Mouse (Mus musculus): ENCODE data around the gene Dusp7. TPM values are rescaled to one million over a fixed set of nuclear protein-coding genes. Genes with fewer than 3 reads are reported as not detected.
A peak's percentile ranks its signal among the peaks of the same experiment; 100 is the strongest.

Dusp7 gene
- total and polyA plus RNA-seq, 3 experiments = 8.6 to 49.3 (median 27.3) TPM

DNA sequence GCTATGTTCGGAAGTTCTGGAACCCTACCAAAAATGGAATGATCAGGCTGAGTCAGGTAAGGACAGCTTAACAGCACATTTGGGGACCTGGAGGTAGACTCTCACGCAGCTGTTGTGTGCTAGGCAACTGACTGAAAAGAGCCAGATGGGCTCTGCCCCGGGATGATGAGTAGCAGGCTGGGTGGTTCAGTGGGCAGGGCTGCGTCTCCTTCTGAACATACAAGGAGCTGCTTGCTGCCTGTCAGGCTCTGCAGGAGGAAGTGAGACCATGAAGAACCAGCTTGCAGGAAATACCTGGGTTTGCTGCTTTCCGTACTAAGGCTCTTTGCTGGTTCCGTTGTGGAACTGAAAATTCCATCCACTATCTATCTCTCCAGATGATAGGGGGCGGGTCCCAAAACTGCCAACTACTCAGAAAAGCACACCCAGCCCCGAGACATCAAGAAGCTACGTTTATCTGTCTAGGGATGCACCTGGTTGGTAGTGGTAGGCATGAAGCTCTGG is 42.7 kb downstream of the Dusp7 start:
- no peak for TF ChIP-seq GATA1 (IDR thresholded peaks at IDR 0.05; ENCODE audit: borderline replicate concordance, low read length)
- TF ChIP-seq GATA2 (IDR thresholded peaks at IDR 0.05; ENCODE audit: borderline replicate concordance, low read depth, low read length) = no peak
- TF ChIP-seq POLR2AphosphoS5 (IDR thresholded peaks at IDR 0.05; ENCODE audit: insufficient replicate concordance, low read depth, low read length) = no peak
- no peak for TF ChIP-seq CTCF (IDR thresholded peaks at IDR 0.05; ENCODE audit: low read depth, low read length)
- TF ChIP-seq TAL1 (conservative IDR thresholded peaks at IDR 0.05; ENCODE audit: low read depth, low read length) = no peak
- Histone ChIP-seq H3K36me3 (replicated peaks) (no peaks in the 10 kb centered on the region), H3K4me1 (ENCODE audit: insufficient read depth, low read depth, low read length) (peaks cover 35% of the 10 kb centered on the region), H3K9me3 (replicated peaks) (peaks cover 4% of the 10 kb centered on the region; the same call in 1 of the 2 replicates), H3K27me3 (ENCODE audit: insufficient read depth, low read length) (peaks cover 37% of the 10 kb centered on the region), H3K4me3 (ENCODE audit: low read depth, low read length) (no peak overlapping the region)
- ATAC-seq (ENCODE audit: extremely low read depth, insufficient number of reproducible peaks, low FRiP score, poor library complexity, severe bottlenecking) (no peak), DNase-seq (ENCODE audit: low spot score) (no peak)

DNA sequence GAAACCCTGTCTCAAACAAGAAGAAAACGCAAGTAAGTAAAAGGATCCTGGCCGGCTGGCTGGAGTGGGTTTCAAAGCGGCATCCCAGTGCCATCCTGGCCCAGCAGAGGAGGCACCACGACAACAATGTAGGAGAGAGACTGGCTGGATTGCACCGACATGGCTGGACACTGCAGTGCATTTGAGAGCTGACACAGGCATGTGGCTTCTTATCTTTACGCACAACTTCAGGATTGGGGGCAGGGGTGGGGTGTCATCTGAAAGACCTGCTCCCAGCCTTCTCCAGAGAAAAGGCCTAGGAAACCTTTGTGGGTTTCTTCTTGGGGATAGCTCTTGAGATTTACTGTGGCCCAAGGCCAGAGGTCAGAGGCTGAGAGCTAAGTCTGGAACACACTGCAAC is 43.3 kb downstream of the Dusp7 start:
- H3K36me3 ChIP-seq (replicated peaks) = no peaks in the 10 kb centered on the region
- TF ChIP-seq GATA1 (IDR thresholded peaks at IDR 0.05; ENCODE audit: borderline replicate concordance, low read length) = no peak
- TF ChIP-seq CTCF (IDR thresholded peaks at IDR 0.05; ENCODE audit: low read depth, low read length) = no peak
- no peak for TF ChIP-seq POLR2AphosphoS5 (IDR thresholded peaks at IDR 0.05; ENCODE audit: insufficient replicate concordance, low read depth, low read length)
- no peak for TF ChIP-seq TAL1 (conservative IDR thresholded peaks at IDR 0.05; ENCODE audit: low read depth, low read length)
- TF ChIP-seq GATA2 (IDR thresholded peaks at IDR 0.05; ENCODE audit: borderline replicate concordance, low read depth, low read length) = no peak
- H3K4me1 ChIP-seq (ENCODE audit: insufficient read depth, low read depth, low read length) = peaks cover 30% of the 10 kb centered on the region
- ATAC-seq (ENCODE audit: extremely low read depth, insufficient number of reproducible peaks, low FRiP score, poor library complexity, severe bottlenecking) (no peak), DNase-seq (ENCODE audit: low spot score) (no peak)
- H3K9me3 ChIP-seq (replicated peaks) = peaks cover 4% of the 10 kb centered on the region; the same call in 1 of the 2 replicates
- peaks cover 31% of the 10 kb centered on the region for H3K27me3 ChIP-seq (ENCODE audit: insufficient read depth, low read length)
- H3K4me3 ChIP-seq (ENCODE audit: low read depth, low read length) = no peak overlapping the region

- Histone ChIP-seq H3K36me3 (replicated peaks) (no peaks in the 10 kb centered on the region), H3K27me3 (ENCODE audit: insufficient read depth, low read length) (peaks cover 29% of the 10 kb centered on the region), H3K9me3 (replicated peaks) (peaks cover 4% of the 10 kb centered on the region; the same call in 1 of the 2 replicates), H3K4me1 (ENCODE audit: insufficient read depth, low read depth, low read length) (peaks cover 27% of the 10 kb centered on the region), H3K4me3 (ENCODE audit: low read depth, low read length) (no peak overlapping the region)
- no peak for TF ChIP-seq GATA2 (IDR thresholded peaks at IDR 0.05; ENCODE audit: borderline replicate concordance, low read depth, low read length)
- TF ChIP-seq POLR2AphosphoS5 (IDR thresholded peaks at IDR 0.05; ENCODE audit: insufficient replicate concordance, low read depth, low read length) = no peak
- no peak for TF ChIP-seq TAL1 (conservative IDR thresholded peaks at IDR 0.05; ENCODE audit: low read depth, low read length)
- no peak for TF ChIP-seq CTCF (IDR thresholded peaks at IDR 0.05; ENCODE audit: low read depth, low read length)
- no peak for TF ChIP-seq GATA1 (IDR thresholded peaks at IDR 0.05; ENCODE audit: borderline replicate concordance, low read length)
- ATAC-seq (ENCODE audit: extremely low read depth, insufficient number of reproducible peaks, low FRiP score, poor library complexity, severe bottlenecking) (no peak), DNase-seq (ENCODE audit: low spot score) (no peak)
Measured at GRCm38 (mm10) chr9:106412210-106412609, 43.8 kb downstream of the Dusp7 start.

- Histone ChIP-seq H3K4me3 (ENCODE audit: low read depth, low read length) (no peak overlapping the region), H3K36me3 (replicated peaks) (no peaks in the 10 kb centered on the region), H3K4me1 (ENCODE audit: insufficient read depth, low read depth, low read length) (peaks cover 39% of the 10 kb centered on the region), H3K27me3 (ENCODE audit: insufficient read depth, low read length) (peaks cover 43% of the 10 kb centered on the region), H3K9me3 (replicated peaks) (peaks cover 4% of the 10 kb centered on the region; the same call in 1 of the 2 replicates)
- ATAC-seq (ENCODE audit: extremely low read depth, insufficient number of reproducible peaks, low FRiP score, poor library complexity, severe bottlenecking) (no peak), DNase-seq (ENCODE audit: low spot score) (no peak)
- no peak for TF ChIP-seq GATA1 (IDR thresholded peaks at IDR 0.05; ENCODE audit: borderline replicate concordance, low read length)
- no peak for TF ChIP-seq POLR2AphosphoS5 (IDR thresholded peaks at IDR 0.05; ENCODE audit: insufficient replicate concordance, low read depth, low read length)
- TF ChIP-seq TAL1 (conservative IDR thresholded peaks at IDR 0.05; ENCODE audit: low read depth, low read length) = no peak
- no peak for TF ChIP-seq GATA2 (IDR thresholded peaks at IDR 0.05; ENCODE audit: borderline replicate concordance, low read depth, low read length)
- no peak for TF ChIP-seq CTCF (IDR thresholded peaks at IDR 0.05; ENCODE audit: low read depth, low read length)
Measured at GRCm38 (mm10) chr9:106413606-106414005, 45.2 kb downstream of the Dusp7 start.

DNA sequence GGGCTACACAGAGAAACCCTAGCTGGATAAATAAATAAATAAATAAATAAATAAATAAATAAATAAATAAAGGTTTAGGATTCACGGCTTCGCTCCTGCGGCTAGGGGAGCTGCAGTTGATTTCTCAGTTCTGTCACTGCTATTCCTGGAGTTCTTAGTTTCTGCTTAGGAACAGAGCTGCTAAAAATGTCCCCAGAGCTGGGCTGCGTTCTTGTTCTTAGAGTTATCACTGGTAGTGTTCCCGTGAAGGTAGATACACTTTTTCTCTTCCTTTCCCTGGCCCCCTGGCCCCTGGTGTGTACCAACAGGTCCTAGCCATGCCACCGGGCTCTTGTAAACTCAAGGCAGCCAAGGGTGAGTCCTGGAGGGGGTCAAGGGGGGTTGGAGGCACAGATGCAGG is 48.4 kb downstream of the Dusp7 start:
- Histone ChIP-seq H3K4me3 (ENCODE audit: low read depth, low read length) (no peak overlapping the region), H3K27me3 (ENCODE audit: insufficient read depth, low read length) (peaks cover 48% of the 10 kb centered on the region), H3K9me3 (replicated peaks) (no peaks in the 10 kb centered on the region), H3K36me3 (replicated peaks) (no peaks in the 10 kb centered on the region), H3K4me1 (ENCODE audit: insufficient read depth, low read depth, low read length) (peaks cover 43% of the 10 kb centered on the region)
- ATAC-seq (ENCODE audit: extremely low read depth, insufficient number of reproducible peaks, low FRiP score, poor library complexity, severe bottlenecking) (no peak), DNase-seq (ENCODE audit: low spot score) (no peak)
- TF ChIP-seq CTCF (IDR thresholded peaks at IDR 0.05; ENCODE audit: low read depth, low read length) (no peak), POLR2AphosphoS5 (IDR thresholded peaks at IDR 0.05; ENCODE audit: insufficient replicate concordance, low read depth, low read length) (no peak), TAL1 (conservative IDR thresholded peaks at IDR 0.05; ENCODE audit: low read depth, low read length) (no peak), GATA1 (IDR thresholded peaks at IDR 0.05; ENCODE audit: borderline replicate concordance, low read length) (no peak), GATA2 (IDR thresholded peaks at IDR 0.05; ENCODE audit: borderline replicate concordance, low read depth, low read length) (no peak)

DNA sequence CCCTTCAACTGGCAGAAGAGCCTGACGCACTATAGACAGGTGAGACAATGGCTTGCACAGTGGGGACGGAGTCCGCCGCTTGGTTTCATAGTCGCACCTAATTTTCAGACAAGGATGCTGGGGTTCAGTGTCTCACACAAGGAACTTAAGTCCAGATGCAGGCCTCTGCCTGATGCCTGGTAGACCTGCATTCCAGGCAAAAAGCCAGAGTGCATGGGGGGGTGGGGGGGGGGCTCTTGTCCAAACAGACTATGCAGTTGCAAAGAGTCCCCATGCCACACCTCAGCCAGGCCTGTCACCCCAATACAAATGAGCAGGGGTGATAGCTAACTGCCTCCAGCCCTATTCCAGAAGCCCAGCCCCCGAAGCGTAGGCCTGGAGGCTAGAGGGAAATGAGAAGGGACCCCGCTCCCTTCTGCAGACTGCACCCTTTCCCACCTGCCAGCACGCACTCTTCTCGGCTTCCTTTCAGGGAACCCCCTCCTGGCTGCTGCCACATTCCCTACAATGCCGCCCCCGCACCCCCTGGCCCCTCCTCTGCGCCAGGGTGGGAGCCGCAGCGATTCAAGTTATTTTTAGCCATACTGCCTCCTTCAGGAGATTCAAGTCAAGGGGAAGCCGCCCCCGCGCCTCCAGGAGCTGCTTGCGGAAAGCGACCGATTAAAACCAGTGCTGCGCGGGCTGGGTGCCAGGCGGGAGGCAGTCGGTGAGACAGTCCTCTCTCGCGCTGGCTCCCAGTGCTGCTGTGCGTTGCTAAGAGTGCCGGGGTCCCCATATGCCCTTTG is 49.6 kb downstream of the Dusp7 start:
- H3K9me3 ChIP-seq (replicated peaks) = no peaks in the 10 kb centered on the region
- DNase-seq (ENCODE audit: low spot score) (peak; percentile 35), ATAC-seq (ENCODE audit: extremely low read depth, insufficient number of reproducible peaks, low FRiP score, poor library complexity, severe bottlenecking) (no peak)
- peak overlapping the region; percentile 48; the same call in 1 of the 2 replicates for H3K4me3 ChIP-seq (ENCODE audit: low read depth, low read length)
- H3K27me3 ChIP-seq (ENCODE audit: insufficient read depth, low read length) = peaks cover 49% of the 10 kb centered on the region
- H3K4me1 ChIP-seq (ENCODE audit: insufficient read depth, low read depth, low read length) = peaks cover 34% of the 10 kb centered on the region
- TF ChIP-seq GATA2 (IDR thresholded peaks at IDR 0.05; ENCODE audit: borderline replicate concordance, low read depth, low read length) (no peak), POLR2AphosphoS5 (IDR thresholded peaks at IDR 0.05; ENCODE audit: insufficient replicate concordance, low read depth, low read length) (no peak), GATA1 (IDR thresholded peaks at IDR 0.05; ENCODE audit: borderline replicate concordance, low read length) (no peak), TAL1 (conservative IDR thresholded peaks at IDR 0.05; ENCODE audit: low read depth, low read length) (no peak), CTCF (IDR thresholded peaks at IDR 0.05; ENCODE audit: low read depth, low read length) (no peak)
- H3K36me3 ChIP-seq (replicated peaks) = no peaks in the 10 kb centered on the region

Measured in G1E (cell line).